Mouse (Mus musculus): ENCODE results near the gene Gm26938.

DNA sequence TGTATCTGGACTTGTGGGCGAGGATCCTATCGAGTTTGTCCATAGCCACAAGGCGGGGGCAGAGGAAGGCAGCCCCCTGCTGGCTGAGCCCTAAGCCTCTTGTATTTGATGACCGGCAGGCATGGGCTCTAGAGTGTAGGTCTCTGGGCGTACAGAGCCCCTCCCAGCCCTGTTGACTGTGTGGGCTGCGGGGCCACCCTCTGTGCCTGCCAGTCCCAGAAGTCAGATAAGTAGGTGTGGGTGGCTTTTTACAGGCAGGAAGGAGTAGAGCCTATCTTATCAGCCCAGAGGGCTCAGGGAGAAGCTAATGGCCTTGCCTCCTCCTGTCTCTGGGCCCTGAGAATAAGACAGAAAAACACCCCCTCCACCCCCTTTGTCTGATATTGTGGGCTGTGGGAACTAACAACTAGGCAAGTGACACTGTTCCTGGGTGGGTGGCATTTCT, 22.1 kb downstream of the Gm26938 start:
- TF ChIP-seq CTCF (IDR thresholded peaks at IDR 0.05; ENCODE audit: insufficient read depth, low read length) (no peak), POLR2A (IDR thresholded peaks at IDR 0.05; ENCODE audit: borderline replicate concordance, extremely low read depth, low read depth, low read length) (no peak)

Measured in lung, adult 2 months (tissue).